Mouse (Mus musculus): ENCODE results near the gene Mef2a. TPM values are rescaled to one million over a fixed set of nuclear protein-coding genes. Genes with fewer than 3 reads are reported as not detected.

Mef2a gene
- polyA plus RNA-seq, 1 experiment from 2014 or later = 115 TPM

- H3K27ac ChIP-seq = no peak overlapping the region
- H3K9me3 ChIP-seq (replicated peaks) = no peaks in the 10 kb centered on the region
- H3K9ac ChIP-seq = no peak overlapping the region
- H3K4me1 ChIP-seq (replicated peaks) = peaks cover 41% of the 10 kb centered on the region
- no peak for ATAC-seq (replicated peaks; ENCODE audit: insufficient number of reproducible peaks, insufficient read depth, low FRiP score, low read depth)
- H3K4me2 ChIP-seq = no peak overlapping the region
- no peaks in the 10 kb centered on the region for H3K27me3 ChIP-seq
- H3K36me3 ChIP-seq = peaks cover 26% of the 10 kb centered on the region; the same call in 1 of the 2 replicates
- 65% methylated on average over 1 of the region's 1 CpGs for WGBS
- no peak overlapping the region for H3K4me3 ChIP-seq
Observed at GRCm38 (mm10) chr7:67227538-67227937, 145.1 kb downstream of the Mef2a start.

GRCm38 (mm10) chr7:67225943-67226625 is 146.6 kb downstream of the Mef2a start:
- no peak overlapping the region for H3K4me2 ChIP-seq
- H3K27me3 ChIP-seq = no peaks in the 10 kb centered on the region
- H3K9me3 ChIP-seq (replicated peaks) = no peaks in the 10 kb centered on the region
- ATAC-seq (replicated peaks; ENCODE audit: insufficient number of reproducible peaks, insufficient read depth, low FRiP score, low read depth) = no peak
- no peak overlapping the region for H3K9ac ChIP-seq
- H3K4me1 ChIP-seq (replicated peaks) = peaks cover 41% of the 10 kb centered on the region
- WGBS = 90% methylated on average over 15 of the region's 15 CpGs
- no peak overlapping the region for H3K27ac ChIP-seq
- no peak overlapping the region for H3K4me3 ChIP-seq
- H3K36me3 ChIP-seq = peaks cover 19% of the 10 kb centered on the region; the same call in 1 of the 2 replicates

- peak; percentile 99 for ATAC-seq (replicated peaks; ENCODE audit: insufficient number of reproducible peaks, insufficient read depth, low FRiP score, low read depth)
- Histone ChIP-seq H3K9me3 (replicated peaks) (no peaks in the 10 kb centered on the region), H3K4me2 (peak within 1 kb of the TSS; percentile 79), H3K27me3 (no peaks in the 10 kb centered on the region), H3K4me3 (peak within 1 kb of the TSS; percentile 76), H3K9ac (peak within 1 kb of the TSS; percentile 75), H3K27ac (peak within 1 kb of the TSS; percentile 35; the same call in 1 of the 2 replicates), H3K36me3 (peaks cover 19% of the 10 kb centered on the region; the same call in 1 of the 2 replicates), H3K4me1 (replicated peaks) (peaks cover 18% of the 10 kb centered on the region)
- 5% methylated on average over 31 of the region's 31 CpGs for WGBS
Observed at GRCm38 (mm10) chr7:67222220-67222862, 150.3 kb downstream of the Mef2a start, which contains the start of gene Lysmd4. TSS of gene Lysmd4 (plus strand) at chr7:67222544.

- Histone ChIP-seq H3K4me2 (no peak overlapping the region), H3K4me1 (replicated peaks) (peaks cover 14% of the 10 kb centered on the region), H3K27me3 (no peaks in the 10 kb centered on the region), H3K36me3 (no peaks in the 10 kb centered on the region), H3K27ac (no peak overlapping the region), H3K9me3 (replicated peaks) (no peaks in the 10 kb centered on the region), H3K4me3 (no peak overlapping the region), H3K9ac (no peak overlapping the region)
- whole genome bisulfite sequencing = 79% methylated on average over 3 of the region's 3 CpGs
- ATAC-seq (replicated peaks; ENCODE audit: insufficient number of reproducible peaks, insufficient read depth, low FRiP score, low read depth) = no peak
Observed at GRCm38 (mm10) chr7:67217025-67217424, 155.6 kb downstream of the Mef2a start.

GRCm38 (mm10) chr7:67216351-67216750 is 156.3 kb downstream of the Mef2a start:
- peaks cover 12% of the 10 kb centered on the region for H3K4me1 ChIP-seq (replicated peaks)
- H3K27me3 ChIP-seq = no peaks in the 10 kb centered on the region
- H3K27ac ChIP-seq = no peak overlapping the region
- H3K9ac ChIP-seq = no peak overlapping the region
- H3K36me3 ChIP-seq = no peaks in the 10 kb centered on the region
- H3K4me2 ChIP-seq = no peak overlapping the region
- no peaks in the 10 kb centered on the region for H3K9me3 ChIP-seq (replicated peaks)
- no peak for ATAC-seq (replicated peaks; ENCODE audit: insufficient number of reproducible peaks, insufficient read depth, low FRiP score, low read depth)
- WGBS = 41% methylated on average over 6 of the region's 6 CpGs
- no peak overlapping the region for H3K4me3 ChIP-seq

GRCm38 (mm10) chr7:67213589-67213988 is 159.1 kb downstream of the Mef2a start:
- Histone ChIP-seq H3K9me3 (replicated peaks) (no peaks in the 10 kb centered on the region), H3K4me2 (no peak overlapping the region), H3K27me3 (no peaks in the 10 kb centered on the region), H3K4me1 (replicated peaks) (peaks cover 12% of the 10 kb centered on the region), H3K36me3 (no peaks in the 10 kb centered on the region), H3K4me3 (no peak overlapping the region), H3K27ac (no peak overlapping the region), H3K9ac (no peak overlapping the region)
- ATAC-seq (replicated peaks; ENCODE audit: insufficient number of reproducible peaks, insufficient read depth, low FRiP score, low read depth) = no peak
- WGBS = 83% methylated on average over 1 of the region's 1 CpGs

- no peak for ATAC-seq (replicated peaks; ENCODE audit: insufficient number of reproducible peaks, insufficient read depth, low FRiP score, low read depth)
- no peak overlapping the region for H3K4me3 ChIP-seq
- WGBS = 69% methylated on average over 4 of the region's 4 CpGs
- no peak overlapping the region for H3K27ac ChIP-seq
- H3K9ac ChIP-seq = no peak overlapping the region
- no peaks in the 10 kb centered on the region for H3K9me3 ChIP-seq (replicated peaks)
- peaks cover 11% of the 10 kb centered on the region for H3K4me1 ChIP-seq (replicated peaks)
- no peaks in the 10 kb centered on the region for H3K27me3 ChIP-seq
- no peak overlapping the region for H3K4me2 ChIP-seq
- H3K36me3 ChIP-seq = no peaks in the 10 kb centered on the region
Observed at GRCm38 (mm10) chr7:67211971-67212370, 160.7 kb downstream of the Mef2a start.

GRCm38 (mm10) chr7:67211341-67211740 is 161.3 kb downstream of the Mef2a start:
- no peaks in the 10 kb centered on the region for H3K36me3 ChIP-seq
- no peaks in the 10 kb centered on the region for H3K27me3 ChIP-seq
- no peak overlapping the region for H3K27ac ChIP-seq
- no peak overlapping the region for H3K9ac ChIP-seq
- H3K4me3 ChIP-seq = no peak overlapping the region
- H3K9me3 ChIP-seq (replicated peaks) = no peaks in the 10 kb centered on the region
- 54% methylated on average over 6 of the region's 6 CpGs for WGBS
- ATAC-seq (replicated peaks; ENCODE audit: insufficient number of reproducible peaks, insufficient read depth, low FRiP score, low read depth) = no peak
- H3K4me1 ChIP-seq (replicated peaks) = peaks cover 5% of the 10 kb centered on the region
- H3K4me2 ChIP-seq = no peak overlapping the region

GRCm38 (mm10) chr7:67210004-67210833 is 162.4 kb downstream of the Mef2a start:
- Histone ChIP-seq H3K36me3 (no peaks in the 10 kb centered on the region), H3K9ac (no peak overlapping the region), H3K27ac (no peak overlapping the region), H3K4me3 (no peak overlapping the region), H3K4me1 (replicated peaks) (no peaks in the 10 kb centered on the region; the same call in none of the 2 replicates), H3K9me3 (replicated peaks) (no peaks in the 10 kb centered on the region), H3K4me2 (no peak overlapping the region), H3K27me3 (no peaks in the 10 kb centered on the region)
- 32% methylated on average over 6 of the region's 6 CpGs for WGBS
- no peak for ATAC-seq (replicated peaks; ENCODE audit: insufficient number of reproducible peaks, insufficient read depth, low FRiP score, low read depth)

GRCm38 (mm10) chr7:67208317-67208716 is 164.3 kb downstream of the Mef2a start:
- no peak for ATAC-seq (replicated peaks; ENCODE audit: insufficient number of reproducible peaks, insufficient read depth, low FRiP score, low read depth)
- no peaks in the 10 kb centered on the region for H3K36me3 ChIP-seq
- H3K9me3 ChIP-seq (replicated peaks) = no peaks in the 10 kb centered on the region
- no peaks in the 10 kb centered on the region; the same call in none of the 2 replicates for H3K4me1 ChIP-seq (replicated peaks)
- H3K4me3 ChIP-seq = no peak overlapping the region
- H3K4me2 ChIP-seq = no peak overlapping the region
- H3K9ac ChIP-seq = no peak overlapping the region
- H3K27me3 ChIP-seq = no peaks in the 10 kb centered on the region
- H3K27ac ChIP-seq = no peak overlapping the region
- 86% methylated on average over 1 of the region's 1 CpGs for WGBS

- no peak for ATAC-seq (replicated peaks; ENCODE audit: insufficient number of reproducible peaks, insufficient read depth, low FRiP score, low read depth)
Observed at GRCm38 (mm10) chr7:67207701-67208100, 165.0 kb downstream of the Mef2a start.

More at GRCm38 (mm10) chr7:67207701-67208100, 165.0 kb downstream of the Mef2a start:
- Histone ChIP-seq H3K36me3 (no peaks in the 10 kb centered on the region), H3K27me3 (no peaks in the 10 kb centered on the region), H3K4me1 (replicated peaks) (no peaks in the 10 kb centered on the region; the same call in none of the 2 replicates), H3K4me3 (no peak overlapping the region), H3K9ac (no peak overlapping the region), H3K4me2 (no peak overlapping the region), H3K27ac (no peak overlapping the region), H3K9me3 (replicated peaks) (no peaks in the 10 kb centered on the region)
- 35% methylated on average over 6 of the region's 6 CpGs for WGBS

All from heart, embryonic 15.5 days (tissue).